Mouse (Mus musculus) telencephalon, adult 2 months (tissue): ENCODE measurements at regions not wholly inside any gene's neighbourhood (a gene's known extent, or its start where the extent isn't known, plus 50 kb on each side); places are given as distances from the start of the nearest gene placed in this dataset.

ENCODE experiments used
- DNase-seq: peaks from one replicate; pipeline ENCODE4 v3.0.0-alpha.2; 2011; ENCODE audit warnings: low read depth, low spot score

DNA sequence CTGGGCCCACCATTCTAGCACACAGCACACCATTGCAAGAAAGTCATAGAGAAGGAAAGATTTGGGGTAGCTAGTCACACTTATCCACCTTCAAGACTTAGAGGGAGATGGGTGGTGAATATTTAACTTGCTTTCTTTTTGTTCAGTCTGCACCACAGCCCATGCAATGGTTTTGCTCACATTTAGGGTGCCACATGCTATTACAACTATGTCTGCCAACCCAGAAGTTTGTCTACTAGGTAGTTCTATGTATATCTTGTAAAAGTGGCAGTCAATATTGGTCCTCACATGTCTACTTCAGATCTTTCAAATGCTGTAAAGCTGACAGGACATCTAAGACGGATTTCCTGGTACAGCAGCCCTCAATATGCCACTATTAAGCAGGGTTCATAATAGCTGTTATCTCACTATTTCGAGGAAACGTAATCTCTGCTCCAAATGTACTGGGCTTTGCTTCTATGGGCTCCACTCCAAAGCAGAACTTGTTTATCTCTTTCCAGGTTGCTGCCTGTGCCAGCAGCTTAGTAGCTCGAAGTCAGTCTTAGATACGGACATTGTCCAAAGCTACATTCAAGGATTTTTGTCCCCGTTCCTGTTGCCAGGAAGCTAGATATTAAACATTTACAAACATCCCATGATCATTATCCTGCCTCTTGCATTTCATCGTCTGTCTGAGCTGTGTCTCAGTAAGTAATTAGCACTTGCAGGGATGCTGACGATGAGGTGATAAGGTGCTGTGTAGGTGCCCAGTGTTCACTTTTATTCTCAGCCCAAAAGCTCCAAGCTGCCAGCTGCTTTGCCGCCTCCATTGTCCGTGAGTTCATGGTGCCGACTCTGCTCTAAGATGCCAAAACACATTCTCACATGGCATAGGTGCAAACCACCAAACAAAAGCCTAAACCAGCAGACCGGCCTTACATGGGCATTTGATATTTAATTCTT lies 327.8 kb upstream of the Robo2 start:
- DNase-seq: no peak

DNA sequence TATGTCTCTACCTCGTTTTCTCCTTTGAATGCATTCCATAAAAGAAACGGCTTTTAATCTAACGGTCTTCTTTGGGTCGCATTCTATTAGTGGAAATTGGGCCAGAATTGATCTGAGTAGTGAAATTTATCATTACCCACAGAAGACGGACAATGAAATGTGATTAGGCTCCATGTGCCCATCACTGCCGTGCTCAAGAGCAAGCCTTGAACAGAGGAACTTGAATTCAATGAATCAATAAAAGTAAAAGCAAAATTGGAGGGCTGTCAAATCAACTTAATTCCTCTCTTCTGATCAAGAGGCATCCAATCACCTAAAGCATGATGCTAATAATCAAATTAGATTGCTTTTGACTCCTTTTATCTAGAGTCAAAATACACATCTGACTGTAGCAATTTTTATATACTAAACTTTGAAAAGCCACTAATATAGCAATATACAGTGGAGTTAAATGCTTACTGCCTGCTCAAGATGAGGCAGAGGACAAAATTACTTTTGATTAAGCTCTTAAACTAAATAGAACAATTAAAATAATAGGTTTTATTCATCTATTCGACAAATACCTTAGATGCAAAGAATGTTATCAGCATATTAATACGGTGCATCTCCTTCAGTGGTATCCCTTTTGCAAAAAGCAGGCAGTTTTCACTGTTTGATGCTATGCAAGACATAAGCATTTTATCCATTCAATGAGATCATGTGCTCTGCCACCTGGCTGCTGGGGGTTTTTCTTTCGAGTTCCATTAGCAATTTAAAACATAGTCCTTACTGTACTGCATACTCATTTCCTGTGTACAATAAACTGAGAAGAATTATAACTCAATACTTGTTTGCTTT lies 321.5 kb upstream of the Robo2 start:
- no peak for DNase-seq

DNA sequence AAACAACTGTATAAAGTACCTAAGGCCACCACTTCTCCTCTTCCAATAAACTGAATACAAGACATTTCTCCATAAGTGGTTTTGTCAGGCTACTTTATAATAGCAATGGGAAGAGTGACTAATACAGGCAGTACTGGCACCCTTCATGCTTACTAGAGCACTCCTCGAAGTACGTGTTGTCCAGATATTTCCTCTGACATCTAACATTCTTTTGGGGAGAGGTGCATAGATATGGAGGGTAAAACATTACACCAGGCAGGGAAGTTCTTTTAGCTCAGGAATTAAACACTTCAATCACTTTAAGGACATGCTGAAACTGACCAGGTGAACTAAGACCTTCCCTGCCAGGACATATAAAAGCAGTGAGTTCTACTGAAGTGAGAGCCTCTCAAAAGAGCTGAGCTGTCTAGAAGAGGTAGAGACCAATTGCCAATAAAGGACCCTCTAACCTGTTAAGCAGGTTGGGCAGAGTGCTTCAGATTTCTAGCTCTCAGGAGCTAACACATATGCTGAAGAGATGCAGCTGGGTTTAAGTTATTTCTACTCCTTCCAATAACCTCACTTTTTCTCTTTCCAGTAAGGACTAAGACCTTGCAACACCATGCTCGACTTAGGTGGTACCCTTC lies 318.7 kb upstream of the Robo2 start:
- no peak for DNase-seq

DNA sequence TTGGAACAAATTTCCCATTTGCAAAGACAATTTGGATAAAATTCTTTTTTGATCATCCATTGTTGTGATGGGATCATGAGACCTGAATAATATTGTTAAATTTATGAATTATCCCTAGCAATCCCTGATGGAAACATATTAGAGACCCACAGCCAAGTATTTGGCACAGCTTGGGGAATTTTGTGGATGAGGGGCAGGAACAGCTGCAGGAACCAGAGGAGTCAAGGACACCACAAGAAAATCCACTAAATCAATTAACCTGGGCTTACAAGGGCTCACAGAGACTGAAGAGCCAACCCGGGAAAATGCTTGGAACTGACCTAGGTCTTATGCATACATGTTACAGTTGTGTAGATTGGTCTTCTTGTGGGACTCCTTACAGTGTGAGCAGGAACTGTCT lies 311.6 kb upstream of the Robo2 start:
- no peak for DNase-seq

GRCm38 (mm10) chr16:74718154-74718553 lies 306.5 kb upstream of the Robo2 start:
- DNase-seq: no peak

DNA sequence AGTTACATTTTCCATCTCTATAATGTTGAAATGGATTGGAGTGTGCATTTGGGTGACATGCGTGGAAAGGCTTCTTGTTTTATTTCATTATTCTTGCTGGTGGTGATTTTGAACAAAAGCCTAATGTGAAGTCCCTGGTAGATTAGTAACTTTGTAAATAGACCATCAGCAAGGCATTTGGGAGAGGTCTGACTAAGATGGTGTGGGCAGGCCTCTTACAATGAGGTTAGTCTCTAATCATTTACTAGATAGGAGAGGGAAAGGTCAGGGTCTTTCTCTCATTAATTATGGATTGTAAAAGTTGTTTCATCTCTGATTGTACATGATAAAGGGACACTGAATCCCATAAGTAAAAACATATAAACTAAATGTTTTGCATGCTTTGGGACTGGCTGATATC lies 306.0 kb upstream of the Robo2 start:
- DNase-seq: no peak

DNA sequence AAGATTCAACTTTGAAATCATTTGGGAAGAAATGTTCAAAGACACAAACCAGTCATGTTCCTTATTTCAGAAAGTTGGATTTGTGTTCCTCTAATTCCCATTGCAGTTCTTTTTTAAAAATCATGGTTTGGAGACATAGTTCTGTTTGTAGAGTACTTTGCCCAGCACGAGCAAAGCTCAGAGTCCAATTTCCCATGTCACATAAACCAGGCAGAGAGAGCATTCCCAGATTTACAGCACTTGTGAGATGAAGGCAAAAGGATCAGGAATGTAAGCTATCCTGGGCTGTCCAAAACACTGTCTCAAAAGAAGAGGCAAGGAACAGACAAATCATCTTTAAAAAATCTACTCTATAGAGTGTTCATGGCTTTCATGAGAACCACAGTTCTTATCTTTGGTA lies 303.3 kb upstream of the Robo2 start:
- DNase-seq: no peak

- DNase-seq: no peak
Observed at GRCm38 (mm10) chr16:74712515-74712914, 300.9 kb upstream of the Robo2 start.

GRCm38 (mm10) chr16:74702067-74702466 lies 290.4 kb upstream of the Robo2 start:
- DNase-seq: no peak

DNA sequence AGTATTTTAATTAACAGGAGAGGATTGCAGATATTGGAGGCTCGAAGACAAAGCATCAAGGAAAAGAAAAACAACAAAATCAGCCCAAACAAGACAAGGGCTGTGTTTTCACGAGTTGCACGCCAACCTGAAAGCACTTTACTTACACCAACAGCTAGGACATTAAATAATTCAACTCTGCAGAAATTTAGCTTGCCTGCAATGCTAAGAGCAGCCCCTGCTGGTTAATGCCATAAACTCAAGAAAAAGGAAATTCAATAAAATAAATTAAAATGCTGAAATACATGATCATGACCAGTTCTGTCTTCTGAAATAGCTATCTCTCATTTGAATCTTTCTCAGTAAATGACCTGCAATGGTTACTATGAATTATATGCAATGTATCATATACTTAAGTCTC lies 271.7 kb upstream of the Robo2 start:
- DNase-seq: peak; percentile 41

DNA sequence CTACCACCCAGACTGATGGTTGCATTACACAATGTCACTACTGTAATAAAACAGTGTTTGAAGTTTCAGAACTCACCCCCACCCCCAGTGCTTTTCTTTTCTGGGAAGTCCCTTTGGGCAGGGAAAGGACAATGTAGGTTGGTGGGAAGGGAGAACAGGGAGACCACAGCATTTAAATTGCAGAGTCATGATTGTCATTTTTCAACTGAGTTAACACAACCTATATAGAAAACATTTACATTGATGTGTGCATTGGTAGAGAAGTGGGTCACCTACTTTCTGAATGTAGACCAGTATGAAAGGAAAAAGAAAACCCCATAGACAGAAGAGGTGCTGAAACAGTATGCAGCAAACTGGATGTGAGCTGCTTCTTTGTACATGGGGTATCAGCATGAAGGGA lies 264.0 kb upstream of the Robo2 start:
- no peak for DNase-seq

DNA sequence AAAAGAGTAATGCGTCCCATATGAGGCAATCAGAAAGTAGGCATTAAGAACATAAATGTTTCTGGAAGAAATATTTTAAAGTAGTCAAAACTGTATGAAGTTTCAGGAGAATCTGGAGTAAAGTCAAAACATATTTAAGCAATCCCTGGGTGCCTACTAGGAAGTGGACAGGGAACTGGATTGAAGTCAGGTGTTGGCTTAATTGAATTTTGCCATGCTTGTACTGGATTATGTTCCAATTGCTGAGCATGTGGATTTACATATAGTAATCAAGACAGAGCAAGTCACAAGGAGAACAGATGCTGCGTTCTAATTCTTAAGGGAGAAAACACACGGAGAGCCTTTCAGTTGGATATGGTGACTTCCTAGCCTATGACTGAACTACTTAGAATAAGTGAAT lies 259.8 kb upstream of the Robo2 start:
- DNase-seq: no peak

DNA sequence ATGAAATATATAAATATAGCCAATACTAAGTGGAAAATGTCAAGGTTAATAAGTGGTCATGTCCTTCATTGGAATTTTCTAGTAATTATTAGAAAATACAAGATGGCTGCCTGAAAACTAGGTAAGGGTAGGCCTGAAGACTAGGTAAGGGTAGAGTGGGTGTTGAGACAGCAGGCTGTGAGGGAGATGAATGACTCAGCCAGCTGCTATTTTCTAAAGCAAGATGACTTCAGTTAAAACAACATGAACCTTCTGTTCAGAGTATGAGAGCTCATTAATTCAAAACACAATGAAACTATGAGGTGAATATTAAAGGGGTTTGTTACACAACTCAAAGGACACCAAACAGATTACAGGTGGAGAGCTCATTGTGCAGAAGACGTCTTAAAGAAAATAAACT lies 252.7 kb upstream of the Robo2 start:
- DNase-seq: peak; percentile 10

GRCm38 (mm10) chr16:74651244-74651643 lies 239.6 kb upstream of the Robo2 start:
- no peak for DNase-seq

DNA sequence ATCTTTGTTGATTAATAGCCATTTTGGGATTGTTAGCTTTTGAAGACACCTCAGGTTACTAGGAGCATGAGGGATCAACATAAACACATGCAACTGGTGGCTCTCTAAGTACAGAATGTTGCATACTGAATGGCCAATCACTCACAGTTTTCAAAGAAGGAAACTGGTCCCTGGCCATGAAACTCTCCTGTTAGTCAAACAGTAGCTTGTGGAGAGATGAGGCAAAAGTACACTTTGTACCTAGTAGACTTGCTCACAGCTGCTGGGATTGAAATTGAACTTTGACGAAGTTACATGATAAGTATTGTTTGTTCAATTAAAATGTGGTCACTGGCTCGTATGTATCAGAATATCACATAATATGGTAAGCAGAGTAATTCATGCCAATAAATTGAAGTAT lies 237.6 kb upstream of the Robo2 start:
- no peak for DNase-seq

- no peak for DNase-seq
Observed at GRCm38 (mm10) chr16:74648384-74648783, 236.8 kb upstream of the Robo2 start.

DNA sequence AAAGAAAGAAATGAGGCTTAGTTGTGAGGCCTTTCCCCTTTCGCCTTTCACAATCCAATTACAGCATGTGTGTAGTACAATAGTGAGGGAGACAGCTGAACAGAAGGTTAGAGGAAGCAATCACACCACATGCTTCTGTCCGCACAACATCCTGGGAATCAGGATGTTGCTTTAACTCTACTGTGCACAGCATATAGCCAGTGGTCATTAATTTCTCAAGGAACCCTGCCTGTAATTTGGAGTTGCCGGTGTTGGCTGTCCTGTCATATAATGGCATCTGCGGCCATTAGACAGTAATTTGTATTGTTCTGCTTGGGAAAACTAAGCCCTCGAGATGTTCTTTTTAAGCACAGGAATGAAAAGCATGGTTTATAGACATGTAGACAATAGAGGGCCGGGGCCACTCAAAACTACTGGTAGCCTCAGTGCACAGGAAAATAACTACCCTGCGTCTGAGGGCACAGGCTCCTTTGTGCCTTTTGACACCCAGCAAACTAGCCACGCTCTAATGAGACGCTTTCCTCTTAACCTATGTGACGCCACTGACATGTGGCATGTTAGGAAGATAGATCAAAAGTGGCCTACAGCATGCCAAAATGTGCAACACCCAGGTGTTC lies 233.2 kb upstream of the Robo2 start:
- DNase-seq: no peak

DNA sequence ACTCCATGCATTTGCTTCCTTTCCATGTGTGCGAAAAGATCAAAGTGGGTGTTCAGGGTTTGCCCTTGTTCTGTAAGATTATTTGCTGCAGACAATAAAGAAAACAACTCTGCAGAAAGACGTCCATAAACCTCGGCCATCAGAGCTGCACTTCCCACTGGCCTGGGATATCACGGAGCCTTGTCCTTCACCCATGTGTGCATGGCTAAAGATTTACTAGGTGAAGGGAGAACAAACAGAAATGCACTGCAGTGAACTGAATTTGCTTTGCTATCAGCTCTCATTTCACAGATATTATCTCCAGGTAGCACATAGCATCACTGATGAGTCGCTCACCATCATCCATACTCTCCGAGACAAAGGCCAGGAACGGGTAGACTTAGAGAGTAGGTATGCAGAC lies 228.2 kb upstream of the Robo2 start:
- no peak for DNase-seq

- no peak for DNase-seq
Observed at GRCm38 (mm10) chr16:74637638-74638037, 226.0 kb upstream of the Robo2 start.

GRCm38 (mm10) chr16:74625783-74626182 lies 214.2 kb upstream of the Robo2 start:
- DNase-seq: no peak

GRCm38 (mm10) chr16:74612072-74612471 lies 200.4 kb upstream of the Robo2 start:
- peak; percentile 12 for DNase-seq

GRCm38 (mm10) chr16:74609564-74609963 lies 197.9 kb upstream of the Robo2 start:
- DNase-seq: no peak
